Mouse (Mus musculus) midbrain, postnatal 0 days (tissue): ENCODE data around the gene Gnai2. TPM values are rescaled to one million over a fixed set of nuclear protein-coding genes. Genes with fewer than 3 reads are reported as not detected.

Experiments used
- ATAC-seq: fragments of 200-750 bp; cut with Nextera tagmentation; 2 replicates; pipeline ENCODE4 v1.8.0; 2017; ENCODE audit warnings: moderate number of reproducible peaks, mild to moderate bottlenecking, moderate TSS enrichment, moderate library complexity; ENCODE audit not compliant: low FRiP score
- DNase-seq: peaks from one replicate; pipeline ENCODE4 v3.0.0-alpha.2; 2015; ENCODE audit warnings: low spot score
- H3K27ac ChIP-seq: fragments of 300-500 bp; sonication (generic); 2 replicates; pipeline ENCODE4 v1.5.1; 2014; ENCODE audit warnings: low read depth, mild to moderate bottlenecking, low read length, mixed read lengths
- H3K27me3 ChIP-seq: fragments of 300-500 bp; sonication (generic); 2 replicates; pipeline ENCODE4 v1.6.1; 2014; ENCODE audit warnings: low read length, control low read depth, mixed read lengths; ENCODE audit not compliant: insufficient read depth
- H3K36me3 ChIP-seq: fragments of 300-500 bp; sonication (generic); 2 replicates; pipeline ENCODE4 v1.6.1; 2014; ENCODE audit warnings: low read length, control low read depth, mixed read lengths; ENCODE audit not compliant: insufficient read depth
- H3K4me1 ChIP-seq: fragments of 300-500 bp; sonication (generic); 2 replicates; pipeline ENCODE4 v1.6.1; 2014; ENCODE audit warnings: mild to moderate bottlenecking, control low read depth, antibody characterized with exemption, low read length, mixed read lengths; ENCODE audit not compliant: insufficient read depth
- H3K4me2 ChIP-seq: fragments of 300-500 bp; sonication (generic); 2 replicates; pipeline ENCODE4 v1.6.1; 2014; ENCODE audit warnings: low read depth, mild to moderate bottlenecking, low read length, mixed read lengths; ENCODE audit not compliant: poor library complexity, severe bottlenecking
- H3K4me3 ChIP-seq: fragments of 300-500 bp; sonication (generic); 2 replicates; pipeline ENCODE4 v1.5.1; 2014; ENCODE audit warnings: low read depth, mild to moderate bottlenecking, low read length, moderate library complexity
- H3K9ac ChIP-seq: fragments of 300-500 bp; sonication (generic); replicated peaks from 2 replicates; pipeline ENCODE4 v1.6.1; 2014; ENCODE audit warnings: mild to moderate bottlenecking, low read length, moderate library complexity, mixed read lengths; ENCODE audit not compliant: poor library complexity, severe bottlenecking
- H3K9me3 ChIP-seq: fragments of 300-500 bp; sonication (generic); 2 replicates; pipeline ENCODE4 v1.6.1; 2016; ENCODE audit warnings: low read length, control low read depth
- CTCF ChIP-seq: IDR thresholded peaks from 2 replicates; pipeline ENCODE4 v1.5.1; 2016; ENCODE audit warnings: antibody characterized with exemption, mild to moderate bottlenecking
- WGBS: fragments of 180-500 bp; shearing (Covaris S2); extraction: QIAGEN DNeasy Blood & Tissue Kit; methylation state at CpG from one replicate; pipeline ENCODE4 v1.1.7; 2014; 5-methylcytosine and 5-hydroxymethylcytosine counted together
- polyA plus RNA-seq: library from polyadenylated mRNA; unstranded; fragments of >200 nt; fragmentation: Nextera tagmentation; extraction: Ambion mirVana; gene quantifications from 2 replicates; pipeline ENCODE4 v1.2.1, GENCODE M21; 2015
- total RNA-seq: library from RNA; depleted of rRNA; stranded (reverse); fragments of >200 nt; gene quantifications from 2 replicates; pipeline ENCODE4 v1.2.3, GENCODE M21; 2014

Gnai2 gene
- total and polyA plus RNA-seq, 2 experiments from 2014 or later: 241 to 264 TPM

DNA sequence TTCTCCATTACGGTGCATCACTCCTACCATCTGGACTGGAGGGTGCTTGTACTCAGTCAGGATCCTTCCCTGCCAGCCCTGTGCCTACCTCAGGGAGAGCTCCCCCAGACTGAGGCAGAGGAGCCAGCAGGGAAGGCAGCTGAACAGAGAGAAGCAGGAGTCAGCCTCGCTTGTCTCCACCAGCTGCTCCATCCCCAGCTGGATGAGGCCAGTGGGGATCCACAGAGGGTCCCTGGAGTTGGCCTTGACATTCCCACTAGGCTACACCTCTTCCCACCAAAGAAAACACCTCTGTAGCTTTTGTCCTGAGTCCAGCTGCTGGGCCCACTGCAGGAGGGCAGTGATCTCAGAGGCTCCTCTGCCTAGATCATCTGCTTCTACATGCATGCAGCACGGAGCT lies 10.2 kb downstream of the Gnai2 start:
- no peak overlapping the region for H3K4me3 ChIP-seq
- no peaks in the 10 kb centered on the region for H3K27me3 ChIP-seq
- H3K9me3 ChIP-seq: no peaks in the 10 kb centered on the region
- 74% methylated on average over 3 of the region's 3 CpGs for WGBS
- DNase-seq (no peak), ATAC-seq (no peak)
- H3K9ac ChIP-seq: no peak overlapping the region
- H3K4me1 ChIP-seq: peaks cover 31% of the 10 kb centered on the region
- peak overlapping the region; percentile 95; the same call in 1 of the 2 replicates for H3K27ac ChIP-seq
- no peak for TF ChIP-seq CTCF
- no peak overlapping the region for H3K4me2 ChIP-seq
- peaks cover 17% of the 10 kb centered on the region for H3K36me3 ChIP-seq

DNA sequence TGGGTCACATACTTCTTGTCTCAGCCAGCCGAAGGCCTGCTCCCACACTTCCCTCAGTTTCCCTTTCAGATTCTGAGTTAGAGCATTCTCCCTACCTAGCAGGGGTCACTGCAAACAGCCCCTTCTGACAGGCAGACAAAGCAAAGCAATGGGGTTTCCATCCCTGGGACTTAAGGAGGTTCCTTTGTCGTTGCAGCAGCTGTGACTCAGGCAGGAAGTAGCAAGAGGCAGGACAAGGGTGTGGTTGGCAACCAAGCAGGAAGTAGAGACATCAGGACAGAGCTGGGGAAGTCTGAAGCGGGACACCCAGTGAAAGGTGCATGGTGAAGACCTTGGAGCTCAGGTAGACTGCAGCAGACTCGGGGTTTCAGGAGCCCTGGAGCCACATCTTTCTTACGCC lies 10.6 kb downstream of the Gnai2 start:
- ATAC-seq (no peak), DNase-seq (no peak)
- no peak overlapping the region for H3K9ac ChIP-seq
- H3K36me3 ChIP-seq: peaks cover 21% of the 10 kb centered on the region
- H3K4me3 ChIP-seq: no peak overlapping the region
- H3K4me2 ChIP-seq: no peak overlapping the region
- WGBS: 62% methylated on average over 5 of the region's 5 CpGs
- H3K9me3 ChIP-seq: no peaks in the 10 kb centered on the region
- H3K4me1 ChIP-seq: peaks cover 27% of the 10 kb centered on the region
- no peak for TF ChIP-seq CTCF
- no peaks in the 10 kb centered on the region for H3K27me3 ChIP-seq
- peak overlapping the region; percentile 26 for H3K27ac ChIP-seq

DNA sequence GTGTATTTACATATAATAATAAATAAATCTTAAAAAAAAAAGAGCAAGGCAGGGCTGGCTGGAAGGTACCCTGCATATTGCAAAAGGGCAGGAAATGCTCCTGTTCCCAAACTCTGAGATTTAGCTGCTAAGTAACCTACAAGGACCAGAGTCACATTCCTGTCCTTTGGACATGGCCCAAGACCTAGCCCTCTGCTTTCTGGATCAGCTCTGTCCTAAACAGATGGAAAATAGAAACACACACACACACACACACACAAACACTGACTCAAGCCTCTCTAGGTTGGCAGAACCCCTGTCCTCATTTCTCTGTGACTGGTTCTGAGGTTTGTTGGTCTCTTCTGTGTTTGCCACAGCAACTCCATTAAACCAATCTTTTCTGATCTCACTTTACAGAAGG lies 14.2 kb downstream of the Gnai2 start:
- Histone ChIP-seq H3K36me3 (peaks cover 51% of the 10 kb centered on the region), H3K4me1 (no peaks in the 10 kb centered on the region; the same call in 1 of the 2 replicates), H3K27ac (no peak overlapping the region), H3K9ac (no peak overlapping the region), H3K4me3 (no peak overlapping the region), H3K9me3 (no peaks in the 10 kb centered on the region), H3K27me3 (no peaks in the 10 kb centered on the region), H3K4me2 (no peak overlapping the region)
- ATAC-seq: no peak
- no peak for DNase-seq
- TF ChIP-seq CTCF: no peak

DNA sequence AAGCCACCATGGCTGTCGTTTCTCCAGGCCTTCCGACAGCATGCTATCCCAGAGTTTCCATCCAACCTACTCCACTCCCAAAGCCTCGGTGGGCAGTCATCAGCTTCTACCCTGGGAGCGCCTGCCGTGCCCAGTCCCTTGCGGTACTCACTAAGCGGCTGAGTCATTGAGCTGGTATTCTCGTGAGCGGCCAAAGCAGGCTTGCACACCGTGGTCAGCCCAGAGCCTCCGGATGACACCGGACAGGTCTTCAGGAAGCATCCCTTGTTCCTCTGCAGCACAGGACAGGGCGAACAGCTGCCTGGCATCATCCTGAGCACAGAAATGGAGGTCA lies 15.7 kb downstream of the Gnai2 start:
- H3K4me2 ChIP-seq: no peak overlapping the region
- H3K36me3 ChIP-seq: peaks cover 57% of the 10 kb centered on the region
- no peaks in the 10 kb centered on the region for H3K9me3 ChIP-seq
- no peak for DNase-seq
- no peaks in the 10 kb centered on the region for H3K27me3 ChIP-seq
- no peak for TF ChIP-seq CTCF
- 76% methylated on average over 13 of the region's 13 CpGs for WGBS
- H3K4me3 ChIP-seq: no peak overlapping the region
- 0 out of 2 replicates have a peak overlapping the region, but pooled peaks have one; percentile 27 for H3K27ac ChIP-seq
- ATAC-seq: no peak
- no peak overlapping the region for H3K9ac ChIP-seq
- no peaks in the 10 kb centered on the region for H3K4me1 ChIP-seq

DNA sequence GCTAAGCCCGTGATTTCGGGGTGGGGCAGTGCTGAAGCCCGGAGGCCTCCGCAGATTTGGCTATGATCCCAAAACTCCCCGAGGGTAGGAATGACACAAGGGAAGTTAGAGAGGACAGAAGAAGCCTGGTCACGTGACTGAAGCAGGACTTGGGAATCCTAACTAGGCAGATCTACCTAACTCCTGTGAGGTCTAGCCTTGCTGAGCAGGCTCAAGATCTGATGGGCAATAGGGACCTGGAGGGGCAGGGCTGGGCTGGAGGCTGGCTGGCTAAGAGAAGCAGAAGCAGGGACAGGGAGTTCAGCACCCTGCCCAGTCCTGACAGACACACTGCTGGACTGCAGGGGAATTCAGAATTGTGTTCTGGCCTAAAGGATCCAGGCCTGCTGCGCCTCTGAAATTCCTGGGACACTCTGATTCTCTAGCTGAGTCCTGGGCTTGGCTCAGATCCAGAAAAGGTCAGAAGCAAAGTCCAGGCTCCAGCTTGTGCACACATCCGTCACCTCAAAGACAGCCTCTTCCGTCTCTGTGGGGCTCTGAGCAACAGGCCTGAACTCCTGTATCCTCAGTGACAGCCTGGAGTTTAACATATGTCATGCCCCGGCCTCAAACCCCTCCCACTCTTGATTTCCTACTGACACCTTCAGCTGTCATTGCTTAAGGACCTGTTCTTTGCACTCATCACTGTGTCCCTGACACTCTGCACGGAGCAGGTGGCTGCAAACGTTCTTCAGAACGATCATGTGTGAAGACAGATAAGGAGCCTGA lies 16.2 kb downstream of the Gnai2 start:
- Histone ChIP-seq H3K4me1 (no peaks in the 10 kb centered on the region), H3K4me2 (no peak overlapping the region), H3K27ac (peak overlapping the region; percentile 38), H3K9me3 (no peaks in the 10 kb centered on the region), H3K4me3 (no peak overlapping the region), H3K9ac (no peak overlapping the region), H3K27me3 (no peaks in the 10 kb centered on the region), H3K36me3 (peaks cover 58% of the 10 kb centered on the region)
- 55% methylated on average over 13 of the region's 13 CpGs for WGBS
- no peak for TF ChIP-seq CTCF
- no peak for ATAC-seq
- DNase-seq: peak; percentile 57

DNA sequence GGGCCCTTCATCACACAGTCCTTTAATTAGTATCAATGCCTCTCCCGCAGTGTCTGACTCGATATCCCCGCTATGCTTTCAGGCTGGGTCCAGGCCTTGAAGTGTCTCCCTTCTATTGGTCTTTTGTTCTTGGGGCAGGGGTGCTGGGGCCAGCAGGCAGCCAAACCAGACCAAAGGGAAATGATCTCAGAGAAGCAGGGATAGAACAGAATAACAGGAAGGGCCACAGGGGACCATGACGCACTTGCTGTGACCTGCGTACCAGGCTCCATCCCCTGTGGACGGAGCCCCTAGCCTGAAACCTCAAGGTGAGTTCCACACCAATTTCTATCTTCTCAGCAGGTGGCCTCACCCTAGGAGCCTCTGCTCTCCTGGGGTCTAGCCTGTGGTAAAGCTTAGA lies 17.1 kb downstream of the Gnai2 start:
- H3K27ac ChIP-seq: 0 out of 2 replicates have a peak overlapping the region, but pooled peaks have one; percentile 38
- no peak for TF ChIP-seq CTCF

More for the DNA sequence above, 17.1 kb downstream of the Gnai2 start:
- no peak for DNase-seq
- Histone ChIP-seq H3K9ac (no peak overlapping the region), H3K36me3 (peaks cover 58% of the 10 kb centered on the region), H3K27me3 (no peaks in the 10 kb centered on the region), H3K4me3 (no peak overlapping the region), H3K4me2 (no peak overlapping the region), H3K9me3 (no peaks in the 10 kb centered on the region), H3K4me1 (no peaks in the 10 kb centered on the region)
- 81% methylated on average over 6 of the region's 6 CpGs for WGBS
- ATAC-seq: no peak
